In genomic region chr6:31233252-31233993, GRCm38 (mm10) we compare ENCODE assay signal across 11 mouse cellular contexts.
DNase-seq lines count a peak whose midpoint lies in the region; ATAC-seq and TF ChIP-seq lines count a peak whose summit lies in the region.
"Had no signal": no experiment of that assay in that cellular context is flagged by ENCODE, and none has a peak within 500 bp of the region (broad histone marks: within the 10 kb centered on the region; RNA-seq: fewer than 3 reads in every experiment).

No protein-coding gene starts in this region.

- H3K36me3 ChIP-seq in forebrain, embryonic 13.5 days (ENCODE audit: poor library complexity, severe bottlenecking): no peaks in the 10 kb centered on the region
- no peaks in the 10 kb centered on the region for H3K36me3 ChIP-seq in midbrain, embryonic 13.5 days
- no peaks in the 10 kb centered on the region for H3K36me3 ChIP-seq in intestine, embryonic 15.5 days
- H3K36me3 ChIP-seq: embryonic facial prominence, embryonic 15.5 days; liver, embryonic 13.5 days had no signal

- H3K4me2 ChIP-seq in forebrain, embryonic 13.5 days: no peak overlapping the region
- H3K4me2 ChIP-seq in midbrain, embryonic 13.5 days (replicated peaks): peak overlapping the region; percentile 37
- no peak overlapping the region for H3K4me2 ChIP-seq in intestine, embryonic 15.5 days (replicated peaks)
- H3K4me2 ChIP-seq: embryonic facial prominence, embryonic 15.5 days; liver, embryonic 13.5 days had no signal

- H3K27me3 ChIP-seq in forebrain, embryonic 13.5 days: no peaks in the 10 kb centered on the region; the same call in 1 of the 2 replicates
- H3K27me3 ChIP-seq in midbrain, embryonic 13.5 days: no peaks in the 10 kb centered on the region
- no peaks in the 10 kb centered on the region; the same call in 1 of the 2 replicates for H3K27me3 ChIP-seq in intestine, embryonic 15.5 days (replicated peaks)
- H3K27me3 ChIP-seq: embryonic facial prominence, embryonic 15.5 days had no signal

- intact Hi-C loops in left cerebral cortex, adult 2 months (cut with DNase I): no loop called here

- no peaks in the 10 kb centered on the region for H3K4me1 ChIP-seq in lung, adult 2 months (ENCODE audit: control insufficient read depth, insufficient read depth, low read length)
- H3K4me1 ChIP-seq in forebrain, embryonic 13.5 days: peaks cover 9% of the 10 kb centered on the region
- H3K4me1 ChIP-seq in midbrain, embryonic 13.5 days (replicated peaks): peaks cover 14% of the 10 kb centered on the region
- no peaks in the 10 kb centered on the region for H3K4me1 ChIP-seq in intestine, embryonic 15.5 days (replicated peaks)
- H3K4me1 ChIP-seq: embryonic facial prominence, embryonic 15.5 days; liver, embryonic 13.5 days had no signal

- 61% methylated on average over 18 of the region's 18 CpGs for WGBS in lung, adult 2 months
- 46% methylated on average over 18 of the region's 18 CpGs for WGBS in forebrain, embryonic 13.5 days
- WGBS in midbrain, embryonic 13.5 days: 32% methylated on average over 18 of the region's 18 CpGs
- 63% methylated on average over 18 of the region's 18 CpGs for WGBS in intestine, embryonic 15.5 days

- H3K9me3 ChIP-seq in forebrain, embryonic 13.5 days (replicated peaks): no peaks in the 10 kb centered on the region
- no peaks in the 10 kb centered on the region for H3K9me3 ChIP-seq in midbrain, embryonic 13.5 days
- H3K9me3 ChIP-seq in intestine, embryonic 15.5 days: no peaks in the 10 kb centered on the region
- H3K9me3 ChIP-seq: embryonic facial prominence, embryonic 15.5 days; liver, embryonic 13.5 days had no signal

- TF ChIP-seq CTCF in lung, adult 2 months (IDR thresholded peaks at IDR 0.05; ENCODE audit: insufficient read depth, low read length): no peak
- no peak for TF ChIP-seq CTCF in left cerebral cortex, adult 2 months (IDR thresholded peaks at IDR 0.05)

- DNase-seq in lung, postnatal 25 days (ENCODE audit: low spot score): peak; percentile 45
- DNase-seq in lung, adult 2 months: no peak
- peak; percentile 36 for DNase-seq in thymus, postnatal 25 days
- DNase-seq in Muller cell, postnatal 12 days (ENCODE audit: inconsistent ontology term): no peak
- DNase-seq in left cerebral cortex, adult 2 months (ENCODE audit: extremely low spot score in 1 of 2, low spot score in 2 of 2): no peak
- DNase-seq: liver, embryonic 13.5 days; right cerebral cortex, adult 18-20 months had no signal

- TF ChIP-seq POLR2A in lung, adult 2 months (IDR thresholded peaks at IDR 0.05; ENCODE audit: borderline replicate concordance, extremely low read depth, low read depth, low read length): no peak

- no peak overlapping the region for H3K27ac ChIP-seq in forebrain, embryonic 13.5 days
- H3K27ac ChIP-seq in midbrain, embryonic 13.5 days: peak overlapping the region; percentile 82
- H3K27ac ChIP-seq in intestine, embryonic 15.5 days: no peak overlapping the region
- no peak overlapping the region for H3K27ac ChIP-seq in left cerebral cortex, adult 2 months
- H3K27ac ChIP-seq: embryonic facial prominence, embryonic 15.5 days; liver, embryonic 13.5 days had no signal

- H3K4me3 ChIP-seq in lung, adult 2 months (replicated peaks; ENCODE audit: extremely low read depth, low read depth, low read length): no peak overlapping the region
- no peak overlapping the region for H3K4me3 ChIP-seq in forebrain, embryonic 13.5 days
- no peak overlapping the region for H3K4me3 ChIP-seq in midbrain, embryonic 13.5 days (replicated peaks)
- H3K4me3 ChIP-seq in intestine, embryonic 15.5 days (replicated peaks): no peak overlapping the region
- H3K4me3 ChIP-seq in left cerebral cortex, adult 2 months: no peak overlapping the region
- H3K4me3 ChIP-seq: embryonic facial prominence, embryonic 15.5 days; liver, embryonic 13.5 days had no signal

- no peak overlapping the region for H3K9ac ChIP-seq in forebrain, embryonic 13.5 days
- H3K9ac ChIP-seq in midbrain, embryonic 13.5 days (replicated peaks): no peak overlapping the region; the same call in 1 of the 2 replicates
- no peak overlapping the region for H3K9ac ChIP-seq in intestine, embryonic 15.5 days
- H3K9ac ChIP-seq: embryonic facial prominence, embryonic 15.5 days; liver, embryonic 13.5 days had no signal

- ATAC-seq in forebrain, embryonic 13.5 days: peak; percentile 45; the same call in 1 of the 2 replicates
- ATAC-seq in midbrain, embryonic 13.5 days: peak; percentile 86
- ATAC-seq in intestine, embryonic 15.5 days: no peak

Comparison
In these comparisons a context has a peak if more than half of its experiments do, and no peak if none do; other contexts are left out.
1. DNase-seq: peak in lung, postnatal 25 days (single experiment) and thymus, postnatal 25 days (single experiment); none in lung, adult 2 months (single experiment), Muller cell, postnatal 12 days (single experiment) and left cerebral cortex, adult 2 months (0 of 2).